Mouse (Mus musculus) C2C12 (cell line): ENCODE data around the gene 1700028P14Rik. TPM values are rescaled to one million over a fixed set of nuclear protein-coding genes. Genes with fewer than 3 reads are reported as not detected.

Source experiments
- H3K27me3 ChIP-seq: one replicate; pipeline ENCODE4 v1.6.1; 2011; ENCODE audit not compliant: control insufficient read depth, insufficient read depth, insufficient read length
- H3K36me3 ChIP-seq: one replicate; pipeline ENCODE4 v1.6.1; 2011; ENCODE audit not compliant: control insufficient read depth, insufficient read depth
- H3K4me3 ChIP-seq: one replicate; pipeline ENCODE4 v1.5.1; 2011; ENCODE audit warnings: mild to moderate bottlenecking, control low read depth; ENCODE audit not compliant: poor library complexity, insufficient read depth, severe bottlenecking
- H3K79me2 ChIP-seq: one replicate; pipeline ENCODE4 v1.6.1; 2011; ENCODE audit not compliant: control insufficient read depth, insufficient read depth
- H3K79me3 ChIP-seq: one replicate; pipeline ENCODE4 v1.6.1; 2011; ENCODE audit warnings: low read depth, control low read depth
- H3ac ChIP-seq: one replicate; pipeline ENCODE3; 2011; ENCODE audit warnings: low read depth; ENCODE audit not compliant: control insufficient read depth, insufficient read length
- CEBPB ChIP-seq: IDR thresholded peaks from one replicate; pipeline ENCODE4 v1.6.1; 2011; ENCODE audit warnings: low read depth, mild to moderate bottlenecking, control low read depth, moderate library complexity
- CTCF ChIP-seq: IDR thresholded peaks from one replicate; pipeline ENCODE4 v1.5.1; 2011; ENCODE audit not compliant: control insufficient read depth, insufficient read depth, insufficient read length
- FOSL1 ChIP-seq: IDR thresholded peaks from one replicate; pipeline ENCODE4 v1.8.0; 2011; ENCODE audit warnings: mild to moderate bottlenecking, low read length; ENCODE audit not compliant: poor library complexity, insufficient read depth, severe bottlenecking
- MAX ChIP-seq: IDR thresholded peaks from one replicate; pipeline ENCODE4 v1.6.1; 2011; ENCODE audit warnings: mild to moderate bottlenecking, control low read depth
- MYOD1 ChIP-seq: IDR thresholded peaks from one replicate; pipeline ENCODE4 v1.6.1; 2011; ENCODE audit warnings: low read depth; ENCODE audit not compliant: control insufficient read depth, insufficient read length
- MYOG ChIP-seq: IDR thresholded peaks from one replicate; pipeline ENCODE4 v1.6.1; 2011; ENCODE audit not compliant: control insufficient read depth, insufficient read length; ENCODE audit errors: extremely low read depth
- USF1 ChIP-seq: IDR thresholded peaks from one replicate; pipeline ENCODE4 v1.6.1; 2011; ENCODE audit warnings: low read depth, mild to moderate bottlenecking, control low read depth, moderate library complexity
- polyA plus RNA-seq: library from polyadenylated mRNA; unstranded; fragments of >200 nt; fragmentation: generic; extraction: Trizol; gene quantifications from one replicate; pipeline ENCODE4 v1.2.1, GENCODE M21; 2012; ENCODE audit warnings: missing spikeins

1700028P14Rik gene
- polyA plus RNA-seq, 1 experiment = not detected

GRCm38 (mm10) chr19:23636786-23637185, 15.8 kb downstream of the 1700028P14Rik start:
- TF ChIP-seq MAX (no peak), CTCF (no peak), USF1 (no peak), MYOG (no peak), CEBPB (no peak), FOSL1 (no peak)
- H3K79me2 ChIP-seq = no peaks in the 10 kb centered on the region
- H3K4me3 ChIP-seq = no peak overlapping the region
- no peaks in the 10 kb centered on the region for H3K36me3 ChIP-seq
- no peaks in the 10 kb centered on the region for H3K79me3 ChIP-seq
- no peaks in the 10 kb centered on the region for H3K27me3 ChIP-seq
- H3ac ChIP-seq = no peak overlapping the region

- no peak for TF ChIP-seq MYOD1
- TF ChIP-seq FOSL1 = no peak
- TF ChIP-seq CTCF = no peak
- no peak for TF ChIP-seq CEBPB
- no peak for TF ChIP-seq MAX
- no peak for TF ChIP-seq USF1
- TF ChIP-seq MYOG = no peak
- no peaks in the 10 kb centered on the region for H3K36me3 ChIP-seq
- no peak overlapping the region for H3ac ChIP-seq
- no peak overlapping the region for H3K4me3 ChIP-seq
- no peaks in the 10 kb centered on the region for H3K79me2 ChIP-seq
- peaks cover 4% of the 10 kb centered on the region for H3K27me3 ChIP-seq
- H3K79me3 ChIP-seq = no peaks in the 10 kb centered on the region
These were observed 20.8 kb downstream of the 1700028P14Rik start for GRCm38 (mm10) chr19:23631611-23632492.

GRCm38 (mm10) chr19:23614268-23614667, 38.3 kb downstream of the 1700028P14Rik start:
- Histone ChIP-seq H3K4me3 (no peak overlapping the region), H3ac (no peak overlapping the region), H3K27me3 (no peaks in the 10 kb centered on the region), H3K79me2 (no peaks in the 10 kb centered on the region), H3K36me3 (no peaks in the 10 kb centered on the region), H3K79me3 (no peaks in the 10 kb centered on the region)
- TF ChIP-seq MYOG = no peak
- TF ChIP-seq CTCF = no peak
- TF ChIP-seq FOSL1 = no peak
- no peak for TF ChIP-seq CEBPB
- no peak for TF ChIP-seq MYOD1
- TF ChIP-seq MAX = no peak
- no peak for TF ChIP-seq USF1

DNA sequence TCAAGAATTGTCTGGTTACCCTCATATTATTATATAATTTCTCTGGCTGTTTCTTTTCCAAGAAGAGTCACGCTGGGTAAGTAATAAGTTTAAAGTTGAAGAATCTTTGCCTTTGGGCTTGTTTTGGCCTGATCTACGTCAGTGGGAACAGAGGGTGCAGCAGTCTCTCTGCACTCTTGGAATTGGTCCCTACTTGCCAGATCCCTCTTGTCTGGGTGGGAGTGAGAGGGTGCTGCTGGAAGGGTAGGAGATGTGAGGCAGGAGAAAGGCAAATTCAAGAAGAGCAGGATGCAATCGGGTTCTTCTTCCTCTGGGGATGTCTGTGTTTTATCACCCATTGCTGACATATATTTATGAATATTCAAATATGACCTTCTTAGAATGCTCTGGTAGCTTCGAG, 42.9 kb downstream of the 1700028P14Rik start:
- Histone ChIP-seq H3K27me3 (no peaks in the 10 kb centered on the region), H3ac (no peak overlapping the region), H3K4me3 (no peak overlapping the region), H3K36me3 (no peaks in the 10 kb centered on the region), H3K79me2 (no peaks in the 10 kb centered on the region), H3K79me3 (no peaks in the 10 kb centered on the region)
- TF ChIP-seq MYOD1 (no peak), CTCF (no peak), MYOG (no peak), USF1 (no peak), MAX (no peak), FOSL1 (no peak), CEBPB (no peak)

DNA sequence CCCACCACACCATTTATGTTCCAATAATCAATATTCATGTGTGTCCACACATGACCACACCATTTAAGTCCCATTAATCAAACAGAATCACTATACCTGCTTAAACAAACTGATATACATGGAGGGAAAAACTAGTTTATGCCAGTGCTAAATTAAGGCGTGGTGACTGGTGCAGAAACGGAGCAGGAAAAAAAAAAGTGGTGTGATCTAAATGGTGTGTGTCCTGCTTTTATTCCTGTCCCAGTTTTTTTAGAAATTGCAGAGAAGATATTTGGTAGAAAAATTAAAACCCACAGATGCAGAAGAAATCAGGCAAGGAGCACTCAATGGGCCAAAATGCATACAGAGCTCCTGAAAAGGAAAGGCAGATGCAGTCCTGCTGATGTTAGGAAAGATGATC, 44.7 kb downstream of the 1700028P14Rik start:
- TF ChIP-seq MAX (no peak), MYOG (no peak), CEBPB (no peak)
- Histone ChIP-seq H3K79me2 (no peaks in the 10 kb centered on the region), H3K79me3 (no peaks in the 10 kb centered on the region), H3K27me3 (no peaks in the 10 kb centered on the region), H3K36me3 (no peaks in the 10 kb centered on the region), H3K4me3 (no peak overlapping the region), H3ac (no peak overlapping the region)

- no peaks in the 10 kb centered on the region for H3K79me3 ChIP-seq
- H3K4me3 ChIP-seq = no peak overlapping the region
- no peaks in the 10 kb centered on the region for H3K79me2 ChIP-seq
- TF ChIP-seq FOSL1 (no peak), USF1 (no peak), MYOG (no peak), MAX (no peak), CTCF (no peak), CEBPB (no peak), MYOD1 (no peak)
- H3ac ChIP-seq = no peak overlapping the region
- no peaks in the 10 kb centered on the region for H3K36me3 ChIP-seq
- no peaks in the 10 kb centered on the region for H3K27me3 ChIP-seq
These were observed 57.7 kb downstream of the 1700028P14Rik start for GRCm38 (mm10) chr19:23594950-23595349.
